Mouse (Mus musculus): ENCODE measurements around the gene Dyrk2.

Dyrk2 gene

GRCm38 (mm10) chr10:118846991-118847545, 22.9 kb downstream of the Dyrk2 start:
- ATAC-seq (ENCODE audit: low TSS enrichment) = no peak

- no peak for ATAC-seq (ENCODE audit: low TSS enrichment)
These were observed 29.4 kb downstream of the Dyrk2 start for GRCm38 (mm10) chr10:118840598-118840997.

- ATAC-seq (ENCODE audit: low TSS enrichment) = peak; percentile 73
These were observed 30.5 kb downstream of the Dyrk2 start for GRCm38 (mm10) chr10:118839343-118840141.

GRCm38 (mm10) chr10:118837636-118838035, 32.4 kb downstream of the Dyrk2 start:
- no peak for ATAC-seq (ENCODE audit: low TSS enrichment)

GRCm38 (mm10) chr10:118831190-118831589, 38.8 kb downstream of the Dyrk2 start:
- no peak for ATAC-seq (ENCODE audit: low TSS enrichment)

- no peak for ATAC-seq (ENCODE audit: low TSS enrichment)
These were observed 40.4 kb downstream of the Dyrk2 start for GRCm38 (mm10) chr10:118829641-118830040.

- ATAC-seq (ENCODE audit: low TSS enrichment) = no peak
These were observed 42.9 kb downstream of the Dyrk2 start for GRCm38 (mm10) chr10:118827116-118827515.

GRCm38 (mm10) chr10:118824830-118825229, 45.2 kb downstream of the Dyrk2 start:
- ATAC-seq (ENCODE audit: low TSS enrichment) = peak; percentile 52

GRCm38 (mm10) chr10:118820901-118821300, 49.1 kb downstream of the Dyrk2 start:
- peak; percentile 86 for ATAC-seq (ENCODE audit: low TSS enrichment)

- 0 out of 2 replicates have a peak, but pooled peaks have one; percentile 34 for ATAC-seq (ENCODE audit: low TSS enrichment)
These were observed 50.2 kb downstream of the Dyrk2 start for GRCm38 (mm10) chr10:118819846-118820245.

- ATAC-seq (ENCODE audit: low TSS enrichment) = no peak
These were observed 52.9 kb downstream of the Dyrk2 start for GRCm38 (mm10) chr10:118817089-118817488.

- no peak for ATAC-seq (ENCODE audit: low TSS enrichment)
These were observed 58.1 kb downstream of the Dyrk2 start for GRCm38 (mm10) chr10:118811945-118812344.

GRCm38 (mm10) chr10:118810908-118811711, 58.9 kb downstream of the Dyrk2 start:
- no peak for ATAC-seq (ENCODE audit: low TSS enrichment)

Measured in frontal cortex, adult (tissue).